In genomic region chr3:98895071-98895601, GRCm38 (mm10) we compare ENCODE assay signal across 9 mouse cellular contexts. TPM values are rescaled to one million over a fixed set of nuclear protein-coding genes. Genes with fewer than 3 reads are reported as not detected.
DNase-seq lines count a peak whose midpoint lies in the region; ATAC-seq and TF ChIP-seq lines count a peak whose summit lies in the region.
"Had no signal": no experiment of that assay in that cellular context is flagged by ENCODE, and none has a peak within 500 bp of the region (broad histone marks: within the 10 kb centered on the region; RNA-seq: fewer than 3 reads in every experiment).

No protein-coding gene starts in this region.

- 35% methylated on average over 10 of the region's 10 CpGs for WGBS in lung, embryonic 14.5 days
- WGBS in forebrain, embryonic 16.5 days, result 45% methylated on average over 10 of the region's 10 CpGs
- 39% methylated on average over 10 of the region's 10 CpGs for WGBS in kidney, embryonic 15.5 days

- TF ChIP-seq POLR2A in bone marrow macrophage, adult 2 months (IDR thresholded peaks at IDR 0.05; ENCODE audit: borderline replicate concordance, low read depth, low read length), result no peak

- no peaks in the 10 kb centered on the region for H3K4me1 ChIP-seq in lung, embryonic 14.5 days (ENCODE audit: insufficient read depth)
- H3K4me1 ChIP-seq in bone marrow macrophage, adult 2 months (ENCODE audit: control insufficient read depth, insufficient read depth, low read length), result no peaks in the 10 kb centered on the region
- H3K4me1 ChIP-seq in forebrain, embryonic 16.5 days (replicated peaks; ENCODE audit: control insufficient read depth, insufficient read depth, low read length), result no peaks in the 10 kb centered on the region
- H3K4me1 ChIP-seq in kidney, embryonic 15.5 days, result 0 out of 2 replicates have a peak, but pooled peaks cover 10% of the 10 kb centered on the region

- no peak overlapping the region for H3K9ac ChIP-seq in lung, embryonic 14.5 days
- H3K9ac ChIP-seq in forebrain, embryonic 16.5 days (replicated peaks; ENCODE audit: low read depth, low read length), result no peak overlapping the region
- H3K9ac ChIP-seq in kidney, embryonic 15.5 days, result no peak overlapping the region

- H3K4me3 ChIP-seq in lung, embryonic 14.5 days (ENCODE audit: low read depth, low read length), result no peak overlapping the region
- H3K4me3 ChIP-seq in bone marrow macrophage, adult 2 months (ENCODE audit: insufficient read depth, low read length), result 0 out of 2 replicates have a peak overlapping the region, but pooled peaks have one; percentile 8
- H3K4me3 ChIP-seq in forebrain, embryonic 16.5 days (replicated peaks; ENCODE audit: low read length), result no peak overlapping the region
- no peak overlapping the region for H3K4me3 ChIP-seq in kidney, embryonic 15.5 days (replicated peaks)

- no peak overlapping the region for H3K27ac ChIP-seq in lung, embryonic 14.5 days (ENCODE audit: low read depth)
- no peak overlapping the region for H3K27ac ChIP-seq in bone marrow macrophage, adult 2 months (ENCODE audit: insufficient read depth, low read depth, low read length)
- no peak overlapping the region for H3K27ac ChIP-seq in forebrain, embryonic 16.5 days (ENCODE audit: low read length)
- peak overlapping the region; percentile 84 for H3K27ac ChIP-seq in kidney, embryonic 15.5 days

- H3K36me3 ChIP-seq in lung, embryonic 14.5 days (ENCODE audit: insufficient read depth), result no peaks in the 10 kb centered on the region
- H3K36me3 ChIP-seq in forebrain, embryonic 16.5 days (ENCODE audit: control insufficient read depth, insufficient read depth), result no peaks in the 10 kb centered on the region
- no peaks in the 10 kb centered on the region for H3K36me3 ChIP-seq in kidney, embryonic 15.5 days

- peak; percentile 38; the same call in 1 of the 2 replicates for ATAC-seq in lung, embryonic 14.5 days (ENCODE audit: insufficient read depth)
- peak; percentile 71 for ATAC-seq in forebrain, embryonic 16.5 days
- ATAC-seq in kidney, embryonic 15.5 days (replicated peaks; ENCODE audit: low FRiP score), result peak; percentile 52; the same call in 1 of the 2 replicates

- TF ChIP-seq CTCF in lung, embryonic 14.5 days (IDR thresholded peaks at IDR 0.05; ENCODE audit: low read depth), result peak; percentile 58
- no peak for TF ChIP-seq CTCF in bone marrow macrophage, adult 2 months (IDR thresholded peaks at IDR 0.05; ENCODE audit: low read depth, low read length)

- H3K27me3 ChIP-seq in lung, embryonic 14.5 days (ENCODE audit: insufficient read depth, low read length), result no peaks in the 10 kb centered on the region
- H3K27me3 ChIP-seq in forebrain, embryonic 16.5 days (replicated peaks; ENCODE audit: control insufficient read depth, insufficient read depth, low read length), result no peaks in the 10 kb centered on the region
- H3K27me3 ChIP-seq in kidney, embryonic 15.5 days, result no peaks in the 10 kb centered on the region; the same call in 1 of the 2 replicates

- no peak overlapping the region for H3K4me2 ChIP-seq in lung, embryonic 14.5 days
- H3K4me2 ChIP-seq in forebrain, embryonic 16.5 days (ENCODE audit: low read length), result no peak overlapping the region
- H3K4me2 ChIP-seq in kidney, embryonic 15.5 days, result no peak overlapping the region

- H3K9me3 ChIP-seq in lung, embryonic 14.5 days (ENCODE audit: low read depth, low read length), result no peaks in the 10 kb centered on the region
- no peaks in the 10 kb centered on the region for H3K9me3 ChIP-seq in forebrain, embryonic 16.5 days (ENCODE audit: control insufficient read depth, low read length)
- H3K9me3 ChIP-seq in kidney, embryonic 15.5 days (replicated peaks), result no peaks in the 10 kb centered on the region

- peak; percentile 78 for DNase-seq in lung, embryonic 14.5 days
- DNase-seq in lung, postnatal 14 days, result no peak
- DNase-seq in neural tube, embryonic 10.5 days (ENCODE audit: extremely low spot score, low spot score), result peak; percentile 21
- DNase-seq in thymus, postnatal 10 days (ENCODE audit: low spot score in 2 of 2), result no peak
- DNase-seq in frontal cortex, postnatal 14 days (ENCODE audit: low spot score in 2 of 2), result no peak

RNA-seq across cellular contexts. Expression of gene Hao2, which starts 2.1 kb away (rescaled TPM):
- polyA plus RNA-seq in lung, embryonic 14.5 days (2014; fragmentation: Nextera tagmentation; extraction: Ambion mirVana), result 0.15 TPM in 1 of 2 replicates, not detected in the other
- not detected in 2 replicates for polyA plus RNA-seq in bone marrow macrophage, adult 2 months (2012; ENCODE audit: insufficient read depth, insufficient read length, missing spikeins)
- polyA plus RNA-seq in forebrain, embryonic 16.5 days (2015; fragmentation: Nextera tagmentation; extraction: Ambion mirVana), result not detected in 2 replicates
- polyA plus RNA-seq in kidney, embryonic 15.5 days (2015; fragmentation: Nextera tagmentation; extraction: Ambion mirVana), result 27.5 and 28.8 TPM in 2 replicates
- polyA plus RNA-seq: frontal cortex, adult 2 months had no signal

RNA-seq across cellular contexts. Expression of gene Hsd3b1, which starts 35.5 kb away (rescaled TPM):
- not detected in 2 replicates for polyA plus RNA-seq in lung, embryonic 14.5 days (2014; fragmentation: Nextera tagmentation; extraction: Ambion mirVana)
- polyA plus RNA-seq in bone marrow macrophage, adult 2 months (2012; ENCODE audit: insufficient read depth, insufficient read length, missing spikeins), result not detected in 2 replicates
- polyA plus RNA-seq in forebrain, embryonic 16.5 days (2015; fragmentation: Nextera tagmentation; extraction: Ambion mirVana), result not detected in 2 replicates
- polyA plus RNA-seq in kidney, embryonic 15.5 days (2015; fragmentation: Nextera tagmentation; extraction: Ambion mirVana), result 13.6 and 41.4 TPM in 2 replicates
- polyA plus RNA-seq: frontal cortex, adult 2 months had no signal

Comparison
In these comparisons a context has a peak if more than half of its experiments do, and no peak if none do; other contexts are left out.
1. DNase-seq: peak in lung, embryonic 14.5 days (single experiment) and neural tube, embryonic 10.5 days (single experiment); none in lung, postnatal 14 days (single experiment), thymus, postnatal 10 days (0 of 2) and frontal cortex, postnatal 14 days (0 of 2).
2. RNA of gene Hao2, which starts 2.1 kb away (polyA plus RNA-seq): 27.5 to 28.8 TPM in kidney, embryonic 15.5 days; not detected in forebrain, embryonic 16.5 days, 0.15 TPM in lung, embryonic 14.5 days and not detected in bone marrow macrophage, adult 2 months; every median in the first group is over 10 times any median in the second.
3. RNA of gene Hsd3b1, which starts 35.5 kb away (polyA plus RNA-seq): 13.6 to 41.4 TPM in kidney, embryonic 15.5 days; not detected in lung, embryonic 14.5 days, not detected in forebrain, embryonic 16.5 days and not detected in bone marrow macrophage, adult 2 months; every median in the first group is over 10 times any median in the second.
4. Peak in every context shown above with its lines, with median percentiles within 50 percentile points of each other: ATAC-seq.